Mouse (Mus musculus): Measurements from ENCODE around the gene Fdx1. TPM values are rescaled to one million over a fixed set of nuclear protein-coding genes. Genes with fewer than 3 reads are reported as not detected.
A peak's percentile ranks its signal among the peaks of the same experiment; 100 is the strongest.

Fdx1 gene
- polyA plus RNA-seq, 1 experiment from 2014 or later = 65.0 TPM

GRCm38 (mm10) chr9:51994636-51995260 lies 31.4 kb upstream of the Fdx1 start:
- no peak for DNase-seq (ENCODE audit: low spot score)
- Histone ChIP-seq H3K4me2 (ENCODE audit: low read depth, low read length) (no peak overlapping the region), H3K4me3 (ENCODE audit: low read depth, low read length) (no peak overlapping the region), H3K9me3 (replicated peaks; ENCODE audit: control insufficient read depth, low read length) (no peaks in the 10 kb centered on the region), H3K4me1 (ENCODE audit: control insufficient read depth, insufficient read depth, low read length) (no peaks in the 10 kb centered on the region), H3K36me3 (replicated peaks; ENCODE audit: control insufficient read depth, insufficient read depth, low read depth, low read length) (no peaks in the 10 kb centered on the region), H3K27me3 (ENCODE audit: control insufficient read depth, insufficient read depth, low read length) (no peaks in the 10 kb centered on the region), H3K9ac (replicated peaks; ENCODE audit: low read length) (no peak overlapping the region), H3K27ac (replicated peaks; ENCODE audit: low read depth, low read length) (no peak overlapping the region)
- no peak for ATAC-seq (replicated peaks; ENCODE audit: insufficient number of reproducible peaks, low FRiP score, low TSS enrichment, low read depth)
- WGBS = 77% methylated on average over 5 of the region's 5 CpGs

- 74% methylated on average over 4 of the region's 4 CpGs for WGBS
- no peaks in the 10 kb centered on the region for H3K4me1 ChIP-seq (ENCODE audit: control insufficient read depth, insufficient read depth, low read length)
- no peaks in the 10 kb centered on the region for H3K9me3 ChIP-seq (replicated peaks; ENCODE audit: control insufficient read depth, low read length)
- no peak overlapping the region for H3K4me2 ChIP-seq (ENCODE audit: low read depth, low read length)
- H3K9ac ChIP-seq (replicated peaks; ENCODE audit: low read length) = no peak overlapping the region
- no peaks in the 10 kb centered on the region for H3K36me3 ChIP-seq (replicated peaks; ENCODE audit: control insufficient read depth, insufficient read depth, low read depth, low read length)
- no peak for ATAC-seq (replicated peaks; ENCODE audit: insufficient number of reproducible peaks, low FRiP score, low TSS enrichment, low read depth)
- H3K27me3 ChIP-seq (ENCODE audit: control insufficient read depth, insufficient read depth, low read length) = no peaks in the 10 kb centered on the region
- DNase-seq (ENCODE audit: low spot score) = peak; percentile 40
- no peak overlapping the region for H3K27ac ChIP-seq (replicated peaks; ENCODE audit: low read depth, low read length)
- H3K4me3 ChIP-seq (ENCODE audit: low read depth, low read length) = no peak overlapping the region
Observed at GRCm38 (mm10) chr9:51993486-51994275, 30.3 kb upstream of the Fdx1 start.

- no peak overlapping the region for H3K4me3 ChIP-seq (ENCODE audit: low read depth, low read length)
- no peak overlapping the region for H3K9ac ChIP-seq (replicated peaks; ENCODE audit: low read length)
- H3K27me3 ChIP-seq (ENCODE audit: control insufficient read depth, insufficient read depth, low read length) = no peaks in the 10 kb centered on the region
- WGBS = 25% methylated on average over 2 of the region's 2 CpGs
- no peak overlapping the region for H3K4me2 ChIP-seq (ENCODE audit: low read depth, low read length)
- no peaks in the 10 kb centered on the region for H3K9me3 ChIP-seq (replicated peaks; ENCODE audit: control insufficient read depth, low read length)
- ATAC-seq (replicated peaks; ENCODE audit: insufficient number of reproducible peaks, low FRiP score, low TSS enrichment, low read depth) (no peak), DNase-seq (ENCODE audit: low spot score) (no peak)
- H3K4me1 ChIP-seq (ENCODE audit: control insufficient read depth, insufficient read depth, low read length) = no peaks in the 10 kb centered on the region
- no peak overlapping the region for H3K27ac ChIP-seq (replicated peaks; ENCODE audit: low read depth, low read length)
- H3K36me3 ChIP-seq (replicated peaks; ENCODE audit: control insufficient read depth, insufficient read depth, low read depth, low read length) = no peaks in the 10 kb centered on the region
Observed at GRCm38 (mm10) chr9:51991241-51991876, 28.0 kb upstream of the Fdx1 start.

- DNase-seq (ENCODE audit: low spot score) = peak; percentile 43
- H3K4me2 ChIP-seq (ENCODE audit: low read depth, low read length) = no peak overlapping the region
- no peak overlapping the region for H3K9ac ChIP-seq (replicated peaks; ENCODE audit: low read length)
- H3K9me3 ChIP-seq (replicated peaks; ENCODE audit: control insufficient read depth, low read length) = no peaks in the 10 kb centered on the region
- ATAC-seq (replicated peaks; ENCODE audit: insufficient number of reproducible peaks, low FRiP score, low TSS enrichment, low read depth) = no peak
- 12% methylated on average over 2 of the region's 2 CpGs for WGBS
- no peak overlapping the region for H3K4me3 ChIP-seq (ENCODE audit: low read depth, low read length)
- no peaks in the 10 kb centered on the region for H3K36me3 ChIP-seq (replicated peaks; ENCODE audit: control insufficient read depth, insufficient read depth, low read depth, low read length)
- H3K27ac ChIP-seq (replicated peaks; ENCODE audit: low read depth, low read length) = no peak overlapping the region
- H3K27me3 ChIP-seq (ENCODE audit: control insufficient read depth, insufficient read depth, low read length) = no peaks in the 10 kb centered on the region
- no peaks in the 10 kb centered on the region for H3K4me1 ChIP-seq (ENCODE audit: control insufficient read depth, insufficient read depth, low read length)
Observed at GRCm38 (mm10) chr9:51990828-51991227, 27.5 kb upstream of the Fdx1 start.

- ATAC-seq (replicated peaks; ENCODE audit: insufficient number of reproducible peaks, low FRiP score, low TSS enrichment, low read depth) = no peak
- 86% methylated on average over 11 of the region's 11 CpGs for WGBS
- Histone ChIP-seq H3K27me3 (ENCODE audit: control insufficient read depth, insufficient read depth, low read length) (no peaks in the 10 kb centered on the region), H3K36me3 (replicated peaks; ENCODE audit: control insufficient read depth, insufficient read depth, low read depth, low read length) (no peaks in the 10 kb centered on the region), H3K9ac (replicated peaks; ENCODE audit: low read length) (no peak overlapping the region), H3K4me2 (ENCODE audit: low read depth, low read length) (no peak overlapping the region), H3K4me3 (ENCODE audit: low read depth, low read length) (no peak overlapping the region), H3K9me3 (replicated peaks; ENCODE audit: control insufficient read depth, low read length) (no peaks in the 10 kb centered on the region), H3K4me1 (ENCODE audit: control insufficient read depth, insufficient read depth, low read length) (no peaks in the 10 kb centered on the region), H3K27ac (replicated peaks; ENCODE audit: low read depth, low read length) (no peak overlapping the region)
- no peak for DNase-seq (ENCODE audit: low spot score)
Observed at GRCm38 (mm10) chr9:51985493-51986099, 22.2 kb upstream of the Fdx1 start.

GRCm38 (mm10) chr9:51981131-51981530 lies 17.8 kb upstream of the Fdx1 start:
- Histone ChIP-seq H3K9me3 (replicated peaks; ENCODE audit: control insufficient read depth, low read length) (no peaks in the 10 kb centered on the region), H3K4me3 (ENCODE audit: low read depth, low read length) (no peak overlapping the region), H3K27ac (replicated peaks; ENCODE audit: low read depth, low read length) (no peak overlapping the region), H3K9ac (replicated peaks; ENCODE audit: low read length) (no peak overlapping the region), H3K36me3 (replicated peaks; ENCODE audit: control insufficient read depth, insufficient read depth, low read depth, low read length) (no peaks in the 10 kb centered on the region), H3K27me3 (ENCODE audit: control insufficient read depth, insufficient read depth, low read length) (no peaks in the 10 kb centered on the region), H3K4me2 (ENCODE audit: low read depth, low read length) (no peak overlapping the region), H3K4me1 (ENCODE audit: control insufficient read depth, insufficient read depth, low read length) (no peaks in the 10 kb centered on the region)
- DNase-seq (ENCODE audit: low spot score) (no peak), ATAC-seq (replicated peaks; ENCODE audit: insufficient number of reproducible peaks, low FRiP score, low TSS enrichment, low read depth) (no peak)
- WGBS = 79% methylated on average over 1 of the region's 1 CpGs

- Histone ChIP-seq H3K9ac (replicated peaks; ENCODE audit: low read length) (no peak overlapping the region), H3K36me3 (replicated peaks; ENCODE audit: control insufficient read depth, insufficient read depth, low read depth, low read length) (no peaks in the 10 kb centered on the region), H3K4me1 (ENCODE audit: control insufficient read depth, insufficient read depth, low read length) (no peaks in the 10 kb centered on the region), H3K4me2 (ENCODE audit: low read depth, low read length) (no peak overlapping the region), H3K4me3 (ENCODE audit: low read depth, low read length) (no peak overlapping the region), H3K27ac (replicated peaks; ENCODE audit: low read depth, low read length) (no peak overlapping the region), H3K9me3 (replicated peaks; ENCODE audit: control insufficient read depth, low read length) (no peaks in the 10 kb centered on the region), H3K27me3 (ENCODE audit: control insufficient read depth, insufficient read depth, low read length) (no peaks in the 10 kb centered on the region)
- no peak for DNase-seq (ENCODE audit: low spot score)
- ATAC-seq (replicated peaks; ENCODE audit: insufficient number of reproducible peaks, low FRiP score, low TSS enrichment, low read depth) = no peak
- 94% methylated on average over 6 of the region's 6 CpGs for WGBS
Observed at GRCm38 (mm10) chr9:51979301-51979700, 15.9 kb upstream of the Fdx1 start.
